Mouse (Mus musculus): ENCODE data around the gene Phlpp1. TPM values are rescaled to one million over a fixed set of nuclear protein-coding genes. Genes with fewer than 3 reads are reported as not detected.

The Phlpp1 gene
- total and polyA plus RNA-seq, 3 experiments = 14.8 to 38.4 (median 20.9) TPM

- H3K36me3 ChIP-seq (replicated peaks in 1 of 2; ENCODE audit: control insufficient read depth in 1 of 2, insufficient read depth in 1 of 2, low read length in 1 of 2) = no peaks in the 10 kb centered on the region
- no peaks in the 10 kb centered on the region; the same call in 1 of the 2 replicates for H3K79me2 ChIP-seq (replicated peaks; ENCODE audit: control insufficient read depth, extremely low read depth, insufficient read depth, poor library complexity, severe bottlenecking)
- in situ Hi-C loops (cut with MboI; ENCODE audit: low pct_ligation_motif_present, low pct_unique_long_range_greater_than_20kb, low sequenced_read_pairs) = no loop called here
- TF ChIP-seq MAZ (IDR thresholded peaks at IDR 0.05; ENCODE audit: low read depth, low read length) (no peak), POLR2AphosphoS2 (IDR thresholded peaks at IDR 0.05; ENCODE audit: low read depth, low read length) (no peak), JUND (conservative IDR thresholded peaks at IDR 0.05; ENCODE audit: low read depth, low read length) (no peak), CHD1 (IDR thresholded peaks at IDR 0.05; ENCODE audit: low read depth, low read length) (no peak)
- no peak overlapping the region for H3K27ac ChIP-seq (ENCODE audit: insufficient read depth, low read depth)
- H3K4me1 ChIP-seq (ENCODE audit: control insufficient read depth in 1 of 2, insufficient read depth in 2 of 2) = peaks cover 0 to 7% of the 10 kb centered on the region in 2 experiments; a peak in 2 of 4 replicates
- no peaks in the 10 kb centered on the region for H3K27me3 ChIP-seq (replicated peaks)
- no peak for DNase-seq (ENCODE audit: extremely low read depth)
- no peaks in the 10 kb centered on the region for H3K9me3 ChIP-seq (replicated peaks; ENCODE audit: low read length)
- H3K9ac ChIP-seq (ENCODE audit: insufficient read depth, low read depth) = no peak overlapping the region
- dilution Hi-C loops (cut with MboI; ENCODE audit: extremely low pct_ligation_motif_present, extremely low pct_unique_long_range_greater_than_20kb, low sequenced_read_pairs) = no loop called here
- H3K4me3 ChIP-seq (replicated peaks in 1 of 3; ENCODE audit: low read depth in 2 of 3, low read length in 2 of 3, poor library complexity in 1 of 3) = no peak overlapping the region
- no peak overlapping the region for H3K4me2 ChIP-seq (ENCODE audit: insufficient read depth, low read depth, poor library complexity, severe bottlenecking)
Measured at GRCm38 (mm10) chr1:106132350-106132700, 39.2 kb upstream of the Phlpp1 start.

GRCm38 (mm10) chr1:106138691-106139090 lies 32.9 kb upstream of the Phlpp1 start:
- Histone ChIP-seq H3K4me3 (replicated peaks in 1 of 3; ENCODE audit: low read depth in 2 of 3, low read length in 2 of 3, poor library complexity in 1 of 3) (no peak overlapping the region), H3K27ac (ENCODE audit: insufficient read depth, low read depth) (no peak overlapping the region), H3K4me2 (ENCODE audit: insufficient read depth, low read depth, poor library complexity, severe bottlenecking) (no peak overlapping the region), H3K79me2 (replicated peaks; ENCODE audit: control insufficient read depth, extremely low read depth, insufficient read depth, poor library complexity, severe bottlenecking) (no peaks in the 10 kb centered on the region), H3K9me3 (replicated peaks; ENCODE audit: low read length) (no peaks in the 10 kb centered on the region), H3K9ac (ENCODE audit: insufficient read depth, low read depth) (no peak overlapping the region), H3K4me1 (ENCODE audit: control insufficient read depth in 1 of 2, insufficient read depth in 2 of 2) (peaks cover 0 to 19% of the 10 kb centered on the region in 2 experiments; a peak in 2 of 4 replicates), H3K27me3 (replicated peaks) (no peaks in the 10 kb centered on the region), H3K36me3 (replicated peaks in 1 of 2; ENCODE audit: control insufficient read depth in 1 of 2, insufficient read depth in 1 of 2, low read length in 1 of 2) (no peaks in the 10 kb centered on the region)
- in situ Hi-C loops (cut with MboI; ENCODE audit: low pct_ligation_motif_present, low pct_unique_long_range_greater_than_20kb, low sequenced_read_pairs) (no loop called here), dilution Hi-C loops (cut with MboI; ENCODE audit: extremely low pct_ligation_motif_present, extremely low pct_unique_long_range_greater_than_20kb, low sequenced_read_pairs) (no loop called here)
- DNase-seq (ENCODE audit: extremely low read depth) = no peak
- no peak for TF ChIP-seq MAZ (IDR thresholded peaks at IDR 0.05; ENCODE audit: low read depth, low read length)
- TF ChIP-seq E2F4 (IDR thresholded peaks at IDR 0.05; ENCODE audit: insufficient replicate concordance, low read depth, low read length) = no peak
- TF ChIP-seq MYC (IDR thresholded peaks at IDR 0.05; ENCODE audit: low read depth, low read length) = no peak
- TF ChIP-seq JUN (IDR thresholded peaks at IDR 0.05; ENCODE audit: insufficient read depth, low read depth, low read length) = no peak
- TF ChIP-seq ZMIZ1 (IDR thresholded peaks at IDR 0.05; ENCODE audit: low read depth, low read length) = no peak
- no peak for TF ChIP-seq CTCF (conservative IDR thresholded peaks at IDR 0.05 in 1 of 2, IDR thresholded peaks at IDR 0.05 in 1 of 2; ENCODE audit: low read depth in 2 of 2, low read length in 2 of 2)
- TF ChIP-seq USF2 (conservative IDR thresholded peaks at IDR 0.05; ENCODE audit: low read depth, low read length) = no peak
- no peak for TF ChIP-seq PAX5 (IDR thresholded peaks at IDR 0.05; ENCODE audit: low read length)
- no peak for TF ChIP-seq SMC3 (IDR thresholded peaks at IDR 0.05; ENCODE audit: low read depth, low read length)
- TF ChIP-seq IRF4 (IDR thresholded peaks at IDR 0.05; ENCODE audit: low read depth, low read length) = no peak
- no peak for TF ChIP-seq ETS1 (conservative IDR thresholded peaks at IDR 0.05; ENCODE audit: low read depth, low read length)
- TF ChIP-seq NRF1 (IDR thresholded peaks at IDR 0.05; ENCODE audit: low read depth, low read length) = no peak
- TF ChIP-seq ELF1 (IDR thresholded peaks at IDR 0.05; ENCODE audit: low read depth, low read length) = no peak
- no peak for TF ChIP-seq POLR2AphosphoS2 (IDR thresholded peaks at IDR 0.05; ENCODE audit: low read depth, low read length)
- no peak for TF ChIP-seq POLR2A (IDR thresholded peaks at IDR 0.05; ENCODE audit: low read depth, low read length)
- no peak for TF ChIP-seq MAX (IDR thresholded peaks at IDR 0.05; ENCODE audit: low read length)
- TF ChIP-seq ZKSCAN1 (IDR thresholded peaks at IDR 0.05; ENCODE audit: borderline replicate concordance, low read depth, low read length) = no peak

Data from CH12.LX (cell line).